Mouse (Mus musculus) forelimb bud, embryonic 11.5 days (tissue): ENCODE results near the gene Gatad2b.
"Not testable (repeated sequence)": the region's sequence is repeated elsewhere in the genome, so short reads cannot be mapped to it uniquely, and the experiment has no call there.

Source experiments
- DNase-seq: peaks from one replicate; pipeline ENCODE4 v3.0.0-alpha.2; 2012; ENCODE audit warnings: low read depth, low spot score

Gatad2b gene

GRCm38 (mm10) chr3:90292345-90293275 lies at the start of gene Gatad2b:
Gene Gatad2b, plus strand, starts transcription at chr3:90293178.
- DNase-seq: peak; percentile 100

- no peak for DNase-seq
These were observed 47.6 kb upstream of the Gatad2b start for GRCm38 (mm10) chr3:90245406-90245805.

GRCm38 (mm10) chr3:90247630-90247959 lies 45.4 kb upstream of the Gatad2b start:
- no peak for DNase-seq

- DNase-seq: peak; percentile 96
These were observed 44.8 kb upstream of the Gatad2b start, which contains the start of gene Slc39a1 for GRCm38 (mm10) chr3:90247960-90248745. Gene Slc39a1, plus strand, starts transcription at chr3:90248172.

GRCm38 (mm10) chr3:90248746-90249100 lies 44.3 kb upstream of the Gatad2b start:
- DNase-seq: no peak

GRCm38 (mm10) chr3:90250791-90251190 lies 42.2 kb upstream of the Gatad2b start:
- no peak for DNase-seq

- not testable (repeated sequence) for DNase-seq
These were observed 41.2 kb upstream of the Gatad2b start for GRCm38 (mm10) chr3:90251731-90252226.

GRCm38 (mm10) chr3:90252659-90253058 lies 40.3 kb upstream of the Gatad2b start:
- DNase-seq: not testable (repeated sequence)

GRCm38 (mm10) chr3:90253174-90253573 lies 39.8 kb upstream of the Gatad2b start:
- not testable (repeated sequence) for DNase-seq

GRCm38 (mm10) chr3:90253653-90254418 lies 39.1 kb upstream of the Gatad2b start, which contains the start of gene Crtc2:
Gene Crtc2, plus strand, starts transcription at chr3:90254163.
- DNase-seq: peak; percentile 97

GRCm38 (mm10) chr3:90254419-90255193 lies 38.4 kb upstream of the Gatad2b start:
- DNase-seq: peak; percentile 19

GRCm38 (mm10) chr3:90255194-90255565 lies 37.8 kb upstream of the Gatad2b start:
- no peak for DNase-seq

- no peak for DNase-seq
These were observed 37.1 kb upstream of the Gatad2b start for GRCm38 (mm10) chr3:90255784-90256353.

GRCm38 (mm10) chr3:90256731-90257530 lies 36.0 kb upstream of the Gatad2b start:
- no peak for DNase-seq

GRCm38 (mm10) chr3:90258521-90258920 lies 34.5 kb upstream of the Gatad2b start:
- no peak for DNase-seq

GRCm38 (mm10) chr3:90263121-90263771 lies 29.7 kb upstream of the Gatad2b start:
- DNase-seq: no peak

- DNase-seq: no peak
These were observed 28.3 kb upstream of the Gatad2b start for GRCm38 (mm10) chr3:90264687-90265033.

GRCm38 (mm10) chr3:90265034-90265931 lies 27.7 kb upstream of the Gatad2b start, which contains the start of gene Dennd4b:
Gene Dennd4b, plus strand, starts transcription at chr3:90265185.
- DNase-seq: peak; percentile 79
